Mouse (Mus musculus) olfactory bulb, adult 2 months (tissue): ENCODE data around the gene Rcn3. TPM values are rescaled to one million over a fixed set of nuclear protein-coding genes. Genes with fewer than 3 reads are reported as not detected.

Source experiments
- H3K27ac ChIP-seq: fragments of 200-500 bp; 2 replicates; pipeline ENCODE4 v1.5.1; 2012; ENCODE audit warnings: low read depth, low read length; ENCODE audit not compliant: insufficient read depth
- H3K4me1 ChIP-seq: fragments of 200-500 bp; 2 replicates; pipeline ENCODE4 v1.6.1; 2012; ENCODE audit warnings: low read length; ENCODE audit not compliant: control insufficient read depth, insufficient read depth
- H3K4me3 ChIP-seq: fragments of 200-500 bp; 2 replicates; pipeline ENCODE4 v1.5.1; 2012; ENCODE audit warnings: mild to moderate bottlenecking, low read depth, low read length, moderate library complexity; ENCODE audit not compliant: insufficient read depth
- CTCF ChIP-seq: fragments of 200-500 bp; IDR thresholded peaks from 2 replicates; pipeline ENCODE4 v1.5.1; 2012; ENCODE audit warnings: low read depth, mild to moderate bottlenecking, low read length, moderate library complexity; ENCODE audit not compliant: insufficient read depth
- POLR2A ChIP-seq: fragments of 200-500 bp; IDR thresholded peaks from 2 replicates; pipeline ENCODE4 v1.6.1; 2012; ENCODE audit warnings: mild to moderate bottlenecking, low read depth, low read length, moderate library complexity; ENCODE audit not compliant: insufficient read depth
- WGBS: fragments of 180-500 bp; shearing (Covaris S2); methylation state at CpG from one replicate; pipeline ENCODE4 v1.1.7; 2018; 5-methylcytosine and 5-hydroxymethylcytosine counted together
- polyA plus RNA-seq: library from polyadenylated mRNA; stranded (reverse); fragments of >200 nt; gene quantifications from 2 replicates; pipeline ENCODE4 v1.2.4, GENCODE M21; 2012; ENCODE audit warnings: low replicate concordance; ENCODE audit not compliant: missing spikeins, insufficient read depth, insufficient read length

Rcn3 gene
- polyA plus RNA-seq, 1 experiment = not detected

DNA sequence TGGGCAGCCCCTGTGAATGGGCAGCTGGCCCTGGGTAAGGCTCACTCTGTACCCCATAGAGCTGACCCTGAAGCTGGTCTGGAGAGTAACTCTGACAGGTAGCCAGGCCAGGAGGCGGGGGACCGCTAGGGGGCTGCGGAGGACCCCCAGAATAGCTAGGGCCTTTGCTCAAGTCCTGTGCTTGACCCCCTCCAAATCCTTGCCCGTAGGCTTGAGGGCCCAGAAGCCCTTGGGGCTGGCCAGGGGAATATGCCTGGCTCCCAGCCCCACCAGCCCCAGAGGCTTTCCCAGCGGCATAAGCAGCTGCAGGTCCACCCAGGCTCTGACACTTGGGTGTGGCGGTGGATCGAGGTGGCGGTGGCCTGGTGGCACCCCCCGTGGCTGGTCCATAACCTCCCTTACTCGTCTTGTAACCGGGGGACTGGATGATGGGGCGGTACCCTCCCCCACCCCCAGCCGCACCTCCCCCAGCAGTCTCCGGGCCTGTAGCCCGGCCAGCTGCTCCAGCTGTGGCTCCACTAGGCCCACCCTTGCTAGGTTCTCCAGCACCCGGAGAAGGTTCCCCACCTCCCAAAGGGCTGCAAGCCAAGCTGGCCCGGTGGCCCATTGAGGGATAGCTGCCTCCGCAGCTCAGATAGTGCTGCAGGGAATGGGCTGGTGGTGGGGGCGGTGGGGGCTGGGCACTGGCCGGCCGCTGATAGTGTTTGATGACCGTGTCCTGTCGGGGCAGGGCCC, 42.9 kb downstream of the Rcn3 start:
- WGBS = 88% methylated on average over 23 of the region's 23 CpGs
- peaks cover 33% of the 10 kb centered on the region for H3K4me1 ChIP-seq
- H3K4me3 ChIP-seq = no peak overlapping the region
- no peak for TF ChIP-seq CTCF
- no peak for TF ChIP-seq POLR2A
- H3K27ac ChIP-seq = no peak overlapping the region

DNA sequence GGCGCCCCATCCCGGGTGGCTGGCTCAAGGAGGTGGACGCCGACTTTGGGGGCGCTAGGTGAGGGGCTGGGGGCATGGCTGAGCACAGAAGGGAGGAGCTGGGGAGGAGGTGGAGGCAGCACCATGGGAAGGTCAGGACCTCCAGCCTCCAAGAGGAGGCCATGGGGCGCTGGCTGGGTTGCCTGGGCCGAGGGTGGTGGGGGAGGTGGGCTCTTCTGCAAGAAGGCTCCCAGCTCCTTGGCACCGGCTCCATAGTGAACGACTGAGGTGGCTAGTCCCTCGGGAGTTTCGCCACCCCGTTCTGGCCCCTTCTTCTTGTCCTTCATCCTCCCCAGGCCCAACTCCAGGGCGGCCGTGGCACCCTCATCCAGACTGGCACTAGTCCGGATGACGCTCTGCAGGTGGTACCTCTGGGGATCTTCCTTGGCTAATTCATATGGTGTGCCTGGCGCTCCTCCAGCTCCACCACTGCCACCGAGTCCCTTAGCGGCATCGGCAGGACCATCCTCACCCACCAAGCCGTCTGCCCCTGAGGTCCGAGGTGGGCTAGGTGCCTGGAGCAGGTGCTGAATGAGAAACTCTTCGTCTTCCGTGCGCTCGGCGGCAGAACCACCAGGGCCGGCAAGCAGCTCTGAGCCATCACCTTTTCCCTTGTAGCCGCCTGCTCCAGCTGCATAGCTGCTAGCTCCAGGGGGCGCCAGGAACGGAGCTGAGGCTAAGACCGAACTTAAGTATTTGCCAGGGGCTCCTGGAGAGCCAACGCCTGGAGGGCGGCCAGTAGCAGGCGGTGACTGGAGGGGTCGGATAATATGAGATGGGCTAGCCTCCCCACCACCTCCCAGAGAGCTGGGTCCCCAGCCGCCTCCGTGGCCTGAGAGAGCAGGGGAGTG, 43.8 kb downstream of the Rcn3 start:
- 82% methylated on average over 38 of the region's 38 CpGs for WGBS

DNA sequence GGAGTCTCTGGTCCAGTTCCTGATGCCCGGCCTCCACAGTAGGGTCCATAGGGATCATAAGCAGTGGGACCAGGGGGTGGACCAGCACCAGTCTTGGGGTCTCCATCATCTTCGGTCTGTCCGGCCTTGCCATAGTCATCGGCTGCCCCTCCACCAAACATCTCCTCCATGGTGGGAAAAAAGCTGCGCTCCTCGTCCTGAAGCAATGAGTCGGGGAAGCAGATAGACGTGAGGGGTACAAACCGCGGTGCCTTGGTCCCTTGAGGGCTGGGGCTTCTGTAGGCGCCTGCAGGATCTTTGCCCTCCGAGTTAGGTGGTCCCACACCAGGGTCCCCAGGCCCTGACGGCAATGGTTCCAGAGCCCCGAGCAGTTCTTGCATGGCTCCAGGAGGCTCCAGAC, 44.5 kb downstream of the Rcn3 start:
- WGBS = 94% methylated on average over 14 of the region's 14 CpGs
- no peak for TF ChIP-seq POLR2A
- TF ChIP-seq CTCF = no peak
- Histone ChIP-seq H3K27ac (no peak overlapping the region), H3K4me3 (no peak overlapping the region), H3K4me1 (peaks cover 34% of the 10 kb centered on the region)

More for the DNA sequence above, 43.8 kb downstream of the Rcn3 start:
- H3K4me3 ChIP-seq = no peak overlapping the region
- peaks cover 31% of the 10 kb centered on the region for H3K4me1 ChIP-seq
- no peak for TF ChIP-seq CTCF
- no peak for TF ChIP-seq POLR2A
- H3K27ac ChIP-seq = no peak overlapping the region

DNA sequence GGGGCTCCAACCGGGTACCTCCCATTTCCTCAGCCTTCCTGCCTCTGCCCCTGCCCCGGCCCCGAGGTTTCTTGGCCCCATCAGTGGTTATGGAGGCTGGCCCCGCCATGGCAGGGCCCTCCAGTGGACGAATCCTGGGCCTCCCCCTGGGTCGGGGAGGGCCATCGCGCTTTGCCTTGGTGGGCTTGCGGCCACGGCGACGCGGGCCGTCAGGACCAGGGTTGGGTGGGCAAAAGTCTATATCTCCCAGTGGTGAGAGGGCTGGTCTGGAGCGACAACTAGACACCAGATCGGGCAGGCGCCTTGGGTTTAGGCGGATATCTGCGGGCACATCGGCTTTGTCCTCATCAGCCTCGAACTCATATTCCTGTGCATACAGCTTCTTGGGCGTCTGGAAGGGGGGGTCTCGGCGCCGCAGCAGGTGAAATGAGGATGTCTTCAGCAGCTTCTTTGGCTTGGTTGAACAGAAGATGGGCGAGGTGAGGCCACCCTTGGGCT, 45.1 kb downstream of the Rcn3 start:
- 95% methylated on average over 26 of the region's 26 CpGs for WGBS
- Histone ChIP-seq H3K27ac (no peak overlapping the region), H3K4me3 (no peak overlapping the region), H3K4me1 (peaks cover 32% of the 10 kb centered on the region)
- TF ChIP-seq POLR2A = no peak
- no peak for TF ChIP-seq CTCF

DNA sequence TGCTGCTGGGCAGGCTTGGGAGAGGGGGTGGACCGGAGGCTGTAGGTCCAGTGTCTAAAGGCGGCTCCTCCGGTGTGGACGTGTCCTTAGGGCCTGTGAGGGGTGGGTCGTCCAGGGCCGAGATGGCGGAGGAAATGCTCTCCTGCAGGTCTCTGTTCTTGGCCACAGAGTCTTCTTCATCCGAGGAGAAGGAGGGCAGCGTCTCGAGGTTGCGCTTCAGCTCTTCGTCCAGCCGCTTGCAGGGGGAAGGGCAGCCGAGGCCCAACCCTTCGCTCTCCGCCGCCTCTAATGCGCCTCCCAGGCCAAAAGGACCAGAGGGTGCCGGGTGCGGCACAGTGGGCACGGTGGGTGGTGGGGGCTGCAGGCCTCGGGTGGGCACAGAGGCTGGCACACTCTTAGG, 46.3 kb downstream of the Rcn3 start:
- no peak overlapping the region for H3K4me3 ChIP-seq
- WGBS = 91% methylated on average over 22 of the region's 22 CpGs
- peaks cover 23% of the 10 kb centered on the region for H3K4me1 ChIP-seq
- TF ChIP-seq CTCF = no peak
- TF ChIP-seq POLR2A = no peak
- no peak overlapping the region for H3K27ac ChIP-seq

DNA sequence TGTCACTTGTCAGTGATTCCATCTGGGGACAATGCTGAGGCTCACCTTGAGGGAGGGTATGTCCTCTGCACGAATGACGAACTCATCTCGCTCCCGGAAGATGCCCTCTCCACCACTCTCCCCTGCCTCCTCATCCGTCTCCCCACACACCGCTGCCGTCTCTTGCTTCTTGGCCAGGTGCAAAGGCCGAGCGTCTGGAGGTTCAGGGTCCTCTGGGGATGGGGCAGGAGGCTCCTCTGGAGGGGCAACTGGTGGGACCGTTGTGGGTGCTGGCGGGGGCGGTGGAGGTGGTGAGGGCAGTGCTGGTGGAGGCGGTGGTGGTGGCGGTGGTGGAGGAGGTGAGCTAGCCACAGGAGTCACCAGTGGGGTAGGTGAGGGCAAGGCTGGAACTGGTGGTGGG, 48.7 kb downstream of the Rcn3 start:
- Histone ChIP-seq H3K4me1 (peaks cover 12% of the 10 kb centered on the region; the same call in 1 of the 2 replicates), H3K27ac (no peak overlapping the region), H3K4me3 (no peak overlapping the region)
- TF ChIP-seq POLR2A = no peak
- TF ChIP-seq CTCF = no peak
- 93% methylated on average over 14 of the region's 14 CpGs for WGBS

DNA sequence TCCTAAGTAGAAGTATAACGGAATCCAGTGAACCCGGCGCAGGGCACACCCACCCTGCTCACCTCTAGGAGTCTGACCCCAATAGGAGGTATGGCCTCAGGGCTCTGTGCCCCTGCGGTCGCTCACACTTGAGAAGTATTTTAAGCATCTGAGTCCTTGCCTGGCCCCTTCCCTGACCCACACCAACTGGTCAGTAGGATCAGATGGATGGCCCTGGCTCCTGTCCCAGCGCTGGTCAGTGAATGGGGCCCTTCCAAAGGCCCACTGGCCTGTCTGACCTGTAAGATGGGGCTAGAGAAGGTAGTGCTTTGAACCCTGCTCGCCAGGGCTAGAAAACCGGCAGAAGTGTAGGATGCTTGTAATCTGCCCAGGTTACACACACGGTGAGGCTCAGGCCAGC, 51.2 kb downstream of the Rcn3 start:
- H3K27ac ChIP-seq = no peak overlapping the region
- TF ChIP-seq CTCF (no peak), POLR2A (no peak)
- peaks cover 7% of the 10 kb centered on the region; the same call in 1 of the 2 replicates for H3K4me1 ChIP-seq
- WGBS = 92% methylated on average over 9 of the region's 9 CpGs
- H3K4me3 ChIP-seq = no peak overlapping the region

DNA sequence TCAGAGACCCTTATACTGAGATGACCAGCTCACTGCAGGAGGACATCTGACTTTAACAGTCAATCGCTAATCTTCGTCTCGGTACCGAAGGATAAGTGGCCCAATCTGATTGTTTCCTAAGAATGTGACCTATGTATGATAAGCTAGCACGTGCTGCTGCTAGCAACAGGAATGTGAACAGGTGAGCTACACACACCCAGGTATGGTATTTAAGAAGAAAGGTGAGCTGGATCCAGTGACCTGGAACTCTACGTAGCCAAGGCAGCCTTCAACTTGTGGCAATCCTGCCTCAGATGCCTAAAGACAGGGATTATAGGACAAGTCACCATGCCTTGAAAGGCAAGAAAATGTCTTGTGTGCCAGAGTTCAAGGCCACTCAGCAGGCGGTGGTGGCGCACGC, 53.6 kb downstream of the Rcn3 start:
- Histone ChIP-seq H3K4me3 (no peak overlapping the region), H3K4me1 (peaks cover 6% of the 10 kb centered on the region; the same call in 1 of the 2 replicates), H3K27ac (no peak overlapping the region)
- 95% methylated on average over 9 of the region's 9 CpGs for WGBS
- TF ChIP-seq POLR2A = no peak
- no peak for TF ChIP-seq CTCF
